Mouse (Mus musculus) c-Kit-positive CD71-negative TER-119-negative erythroid progenitor cells, embryonic 14.5 days (primary cell): ENCODE data around the gene Ttc29.

Source experiments
- DNase-seq: peaks from one replicate; pipeline ENCODE4 v3.0.0-alpha.2; 2013; ENCODE audit warnings: low read depth

Ttc29 gene

GRCm38 (mm10) chr8:78213074-78213473, at the start of gene Ttc29:
Gene Ttc29 (plus strand): TSS chr8:78213297.
- DNase-seq = no peak

DNA sequence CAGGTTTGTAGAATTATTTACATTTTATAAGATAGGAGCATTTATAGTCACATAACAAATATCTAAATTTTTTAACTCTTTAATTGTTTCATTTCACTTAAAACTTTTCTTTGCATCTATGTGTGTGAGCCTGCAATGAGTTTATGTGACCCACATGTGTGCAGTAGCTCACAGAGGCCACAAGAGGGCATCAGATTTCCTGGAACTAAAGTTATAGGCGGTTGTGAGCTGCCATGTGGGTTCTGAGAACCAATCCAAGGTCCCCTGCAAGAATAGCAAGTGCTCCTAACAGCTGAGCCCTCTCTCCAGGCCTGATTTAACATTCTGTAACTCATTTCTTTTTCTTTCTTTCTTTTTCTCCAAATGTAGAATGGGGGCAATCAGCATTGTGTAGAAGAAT, 41.7 kb upstream of the Ttc29 start:
- no peak for DNase-seq

GRCm38 (mm10) chr8:78182654-78183053, 30.4 kb upstream of the Ttc29 start:
- no peak for DNase-seq

GRCm38 (mm10) chr8:78183414-78183813, 29.7 kb upstream of the Ttc29 start:
- DNase-seq = no peak

- no peak for DNase-seq
Observed at GRCm38 (mm10) chr8:78187087-78187486, 26.0 kb upstream of the Ttc29 start.

GRCm38 (mm10) chr8:78204229-78204628, 8.9 kb upstream of the Ttc29 start:
- no peak for DNase-seq

DNA sequence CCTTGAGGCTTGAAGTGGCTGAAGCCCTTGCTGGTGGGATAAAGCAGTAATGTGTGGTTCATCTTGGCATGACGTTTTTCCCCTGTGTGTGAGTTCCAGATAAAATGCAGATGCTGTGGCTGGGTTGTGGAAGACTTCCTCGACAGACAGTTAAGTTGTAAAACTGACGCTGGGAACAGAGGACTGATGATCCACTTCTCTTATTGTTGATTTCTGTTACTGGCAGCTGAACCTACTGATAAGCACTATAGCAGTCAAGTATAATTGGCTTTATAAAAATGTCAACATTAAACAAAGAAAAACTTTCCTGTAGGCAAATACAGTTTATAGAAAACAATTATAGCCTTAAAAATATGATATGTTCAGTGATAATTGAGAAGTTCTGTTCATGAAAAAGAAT, 2.7 kb upstream of the Ttc29 start:
- no peak for DNase-seq

GRCm38 (mm10) chr8:78214645-78215044, 1.5 kb downstream of the Ttc29 start:
- DNase-seq = no peak

- DNase-seq = no peak
Observed at GRCm38 (mm10) chr8:78226087-78226486, 13.0 kb downstream of the Ttc29 start.

DNA sequence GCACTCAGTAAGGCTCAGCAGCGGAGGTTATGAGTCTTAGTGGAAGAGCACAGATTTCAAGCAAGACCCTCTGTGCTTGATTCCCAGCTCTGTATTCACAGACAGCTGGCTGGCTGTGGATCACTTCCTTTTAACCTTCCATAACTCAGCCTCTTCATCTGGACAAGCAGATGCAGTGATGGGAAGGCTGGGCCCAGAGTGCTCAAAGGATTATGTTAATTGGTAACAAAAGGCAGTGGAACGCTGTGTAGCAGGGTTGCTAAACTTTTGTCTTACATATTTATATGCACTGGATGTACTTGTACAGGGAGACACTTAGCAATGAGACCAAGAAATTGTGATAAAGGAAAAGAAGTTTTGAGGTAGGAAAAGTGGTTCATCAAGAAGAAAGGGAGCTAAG, 17.6 kb downstream of the Ttc29 start:
- DNase-seq = no peak

GRCm38 (mm10) chr8:78232870-78233707, 20.0 kb downstream of the Ttc29 start:
- no peak for DNase-seq

GRCm38 (mm10) chr8:78233708-78234201, 20.7 kb downstream of the Ttc29 start:
- no peak for DNase-seq

DNA sequence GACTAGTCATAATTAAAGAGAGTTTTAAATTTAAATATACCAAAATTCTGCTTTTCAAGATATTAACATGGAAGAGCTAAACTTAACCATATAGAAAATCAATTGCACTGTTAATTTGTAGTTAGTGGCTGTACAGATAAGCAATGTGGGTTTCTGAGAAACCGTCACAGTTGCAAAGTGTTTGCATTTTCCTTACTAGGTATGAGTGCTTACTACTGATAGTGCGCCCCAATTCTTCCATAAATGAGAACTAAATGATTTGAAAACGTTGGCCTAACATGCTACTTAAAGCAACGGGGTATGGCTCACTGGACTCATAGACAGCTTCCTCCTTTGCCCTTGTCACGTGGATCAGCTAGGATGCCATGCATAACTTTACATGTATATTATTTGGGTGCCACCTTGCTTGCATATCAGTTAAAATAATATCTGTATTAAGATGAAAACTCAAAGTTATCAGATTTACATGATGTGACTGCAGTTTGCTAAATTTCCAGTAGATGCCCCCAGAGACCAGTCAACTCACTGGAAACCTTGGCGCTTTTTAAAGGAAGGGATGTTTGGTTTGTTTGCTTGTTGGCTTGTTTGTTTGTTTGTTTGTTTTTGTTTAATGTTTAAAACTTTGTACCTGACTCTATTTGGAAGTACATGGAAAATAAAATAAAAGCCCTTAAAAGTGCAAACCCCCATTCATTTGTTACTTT, 25.0 kb downstream of the Ttc29 start:
- DNase-seq = no peak

DNA sequence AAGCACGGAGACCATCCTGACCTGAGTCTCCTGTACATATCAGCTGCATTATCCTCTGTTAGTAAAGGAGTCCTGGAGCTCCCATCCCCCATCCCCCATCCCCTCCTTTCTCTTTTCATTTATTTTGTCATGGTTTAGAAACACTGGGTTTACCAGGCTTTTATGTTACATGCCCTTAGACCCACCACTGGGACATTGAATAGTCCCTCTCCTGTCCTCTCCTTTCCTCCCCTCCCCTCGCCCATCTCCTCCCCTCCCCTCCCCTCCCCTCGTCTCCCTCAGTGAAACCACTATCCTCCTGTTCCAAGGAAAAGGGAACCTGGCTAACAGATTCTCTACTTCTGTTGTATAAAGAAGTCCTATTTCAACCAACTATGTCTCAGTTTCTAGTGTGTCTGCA, 38.0 kb downstream of the Ttc29 start:
- DNase-seq = no peak

DNA sequence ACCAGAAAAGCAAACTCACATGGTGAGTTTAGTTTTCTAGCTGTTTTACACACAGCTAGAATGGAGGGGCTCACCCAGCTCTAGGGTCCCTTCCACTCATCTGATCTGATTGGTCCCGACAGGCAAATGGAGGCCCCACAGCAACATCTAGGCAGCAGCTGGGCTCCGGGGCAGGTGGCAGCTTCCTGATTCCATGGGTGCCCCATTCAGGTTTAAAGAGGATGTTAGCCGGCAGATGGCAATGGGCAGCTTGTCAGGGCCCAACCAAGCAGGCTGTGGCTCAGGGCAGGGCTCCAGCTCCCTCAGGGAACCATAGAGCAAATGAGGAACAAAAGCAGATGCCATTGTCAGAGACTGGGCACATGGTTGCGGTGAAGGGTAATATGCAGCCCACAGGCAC, 41.3 kb downstream of the Ttc29 start:
- DNase-seq = no peak

DNA sequence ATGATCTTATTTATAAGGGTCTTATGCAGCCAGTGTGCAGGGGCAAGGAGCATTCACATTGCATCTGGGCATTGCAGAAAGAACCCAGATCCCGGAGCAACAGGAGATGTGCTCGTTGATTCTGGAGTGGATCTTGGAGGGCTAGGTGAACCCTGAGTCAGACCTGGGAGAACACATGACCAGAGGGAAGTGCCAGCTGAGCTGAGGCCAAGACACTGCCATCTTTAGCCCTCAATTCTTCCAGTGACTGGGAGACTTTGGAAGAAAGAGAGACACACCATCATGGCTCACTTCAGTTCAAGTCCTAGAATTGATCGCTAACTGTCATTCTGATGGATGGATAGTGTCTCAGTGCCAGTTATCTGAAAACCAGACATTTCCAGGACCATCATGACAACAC, 41.9 kb downstream of the Ttc29 start:
- no peak for DNase-seq

GRCm38 (mm10) chr8:78265506-78265905, 52.4 kb downstream of the Ttc29 start:
- DNase-seq = no peak

GRCm38 (mm10) chr8:78266231-78266630, 53.1 kb downstream of the Ttc29 start:
- no peak for DNase-seq

GRCm38 (mm10) chr8:78267894-78268411, 54.9 kb downstream of the Ttc29 start:
- no peak for DNase-seq

- DNase-seq = no peak
Observed at GRCm38 (mm10) chr8:78269281-78269680, 56.2 kb downstream of the Ttc29 start.

DNA sequence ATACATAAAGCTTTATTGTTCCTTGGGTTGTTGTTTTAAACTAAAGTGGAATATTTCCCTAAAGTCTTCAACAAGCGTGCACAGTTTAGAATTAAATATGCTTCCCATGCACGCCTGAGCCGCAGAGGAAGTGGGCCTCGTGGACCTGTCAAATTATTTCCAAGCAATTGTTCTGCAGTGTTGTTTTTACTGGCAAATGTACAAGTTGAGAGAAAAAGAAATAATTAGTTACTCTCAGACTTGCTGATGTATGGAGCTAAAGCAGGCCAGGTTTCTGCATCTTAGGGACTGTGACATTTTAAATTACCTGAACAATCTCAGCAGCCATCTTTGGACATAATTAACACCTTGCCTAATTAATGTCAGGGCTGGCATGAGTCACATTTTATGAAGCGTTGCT, 58.3 kb downstream of the Ttc29 start:
- DNase-seq = no peak

GRCm38 (mm10) chr8:78276120-78276519, 63.0 kb downstream of the Ttc29 start:
- DNase-seq = no peak

- no peak for DNase-seq
Observed at GRCm38 (mm10) chr8:78277411-78277810, 64.3 kb downstream of the Ttc29 start.
